Mouse (Mus musculus) G1E (cell line): ENCODE measurements around the gene Dapk1.

Experiments used
- CTCF ChIP-seq: IDR thresholded peaks from 2 replicates; pipeline ENCODE4 v1.5.1; 2012; ENCODE audit warnings: low read depth, low read length, inconsistent platforms, mixed read lengths
- GATA1 ChIP-seq: IDR thresholded peaks from 2 replicates; pipeline ENCODE4 v1.6.1; 2012; ENCODE audit warnings: borderline replicate concordance, low read length, inconsistent platforms, mixed read lengths
- GATA2 ChIP-seq: IDR thresholded peaks from 2 replicates; pipeline ENCODE4 v1.6.1; 2012; ENCODE audit warnings: low read depth, low read length, inconsistent platforms, borderline replicate concordance
- POLR2AphosphoS5 ChIP-seq: IDR thresholded peaks from 2 replicates; pipeline ENCODE4 v1.6.1; 2012; ENCODE audit warnings: low read depth, low read length, inconsistent platforms; ENCODE audit not compliant: insufficient replicate concordance
- TAL1 ChIP-seq: conservative IDR thresholded peaks from 2 replicates; pipeline ENCODE4 v1.6.1; 2012; ENCODE audit warnings: low read depth, low read length, inconsistent platforms, mixed read lengths

- TF ChIP-seq CTCF, result no peak
- no peak for TF ChIP-seq GATA1
- no peak for TF ChIP-seq GATA2
- TF ChIP-seq POLR2AphosphoS5, result no peak
- TF ChIP-seq TAL1, result no peak
Observed at GRCm38 (mm10) chr13:60698021-60698420, 96.3 kb downstream of the Dapk1 start.
